Mouse (Mus musculus): Measurements from ENCODE around the gene Taok2.

Taok2 gene

DNA sequence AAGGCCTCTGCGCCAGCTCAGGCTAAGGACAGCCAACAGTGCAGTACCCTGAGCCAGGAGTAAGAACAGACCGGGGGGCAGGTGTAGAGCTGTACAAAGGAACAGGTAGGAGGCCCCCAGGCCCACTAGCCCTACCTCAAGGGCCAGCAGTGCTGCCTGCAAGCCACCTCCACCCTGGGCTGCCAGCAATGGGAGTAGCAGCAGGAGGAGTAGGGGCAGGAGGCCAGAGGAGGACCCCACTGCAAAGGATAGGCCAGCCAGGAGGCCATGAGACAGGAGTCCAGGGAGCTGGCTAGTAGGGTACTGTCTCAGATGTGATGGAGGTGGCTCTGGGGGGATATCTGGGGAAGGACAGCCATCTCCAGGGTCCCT lies 14.0 kb downstream of the Taok2 start:
- DNase-seq (ENCODE audit: low spot score): no peak

GRCm38 (mm10) chr7:126869780-126870519 lies 14.6 kb downstream of the Taok2 start:
- DNase-seq (ENCODE audit: low spot score): no peak

GRCm38 (mm10) chr7:126868003-126868402 lies 16.5 kb downstream of the Taok2 start:
- DNase-seq (ENCODE audit: low spot score): no peak

DNA sequence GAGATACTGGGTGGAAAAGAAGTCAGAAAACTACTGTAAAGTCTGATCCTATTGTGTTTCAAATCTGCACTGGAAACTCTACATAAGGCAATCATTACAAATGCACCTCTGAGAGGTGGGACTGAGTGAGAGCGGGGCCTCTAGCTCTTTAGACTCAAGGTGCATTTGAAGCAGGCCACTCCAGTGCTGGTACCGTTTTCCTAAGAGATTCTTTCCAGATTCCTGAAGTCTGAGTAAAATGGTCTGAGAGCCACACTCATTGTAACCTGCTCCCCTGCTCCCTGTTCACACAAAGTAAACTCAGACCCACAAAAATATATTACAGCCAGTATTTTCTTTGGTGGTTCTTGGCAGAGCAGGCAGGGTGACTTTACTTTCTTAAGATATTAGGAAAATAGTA lies 17.0 kb downstream of the Taok2 start:
- no peak for DNase-seq (ENCODE audit: low spot score)

DNA sequence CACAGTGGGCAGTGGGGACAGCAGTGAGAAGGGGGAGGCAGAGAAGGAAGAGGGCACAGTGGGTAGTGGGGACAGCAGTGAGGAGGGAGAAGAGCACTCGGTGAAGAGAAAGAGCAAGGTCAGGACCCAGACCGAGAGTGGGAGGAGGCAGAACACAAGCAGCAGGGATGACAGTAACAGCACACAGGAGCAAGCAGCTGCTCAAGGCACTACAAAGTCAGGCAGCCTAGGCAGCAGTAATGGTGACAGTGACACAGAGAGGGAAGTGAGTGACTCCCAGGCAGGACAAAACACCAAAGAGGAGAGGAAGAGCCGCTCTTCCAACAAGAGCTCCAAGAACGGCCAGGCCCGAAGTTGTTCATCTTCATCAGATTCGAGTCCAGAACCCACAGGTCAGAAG lies 20.7 kb downstream of the Taok2 start:
- no peak for DNase-seq (ENCODE audit: low spot score)

GRCm38 (mm10) chr7:126862147-126862784 lies 22.2 kb downstream of the Taok2 start, which contains the start of gene Ino80e:
Ino80e (minus strand) TSS chr7:126862377.
- peak; percentile 91 for DNase-seq (ENCODE audit: low spot score)

DNA sequence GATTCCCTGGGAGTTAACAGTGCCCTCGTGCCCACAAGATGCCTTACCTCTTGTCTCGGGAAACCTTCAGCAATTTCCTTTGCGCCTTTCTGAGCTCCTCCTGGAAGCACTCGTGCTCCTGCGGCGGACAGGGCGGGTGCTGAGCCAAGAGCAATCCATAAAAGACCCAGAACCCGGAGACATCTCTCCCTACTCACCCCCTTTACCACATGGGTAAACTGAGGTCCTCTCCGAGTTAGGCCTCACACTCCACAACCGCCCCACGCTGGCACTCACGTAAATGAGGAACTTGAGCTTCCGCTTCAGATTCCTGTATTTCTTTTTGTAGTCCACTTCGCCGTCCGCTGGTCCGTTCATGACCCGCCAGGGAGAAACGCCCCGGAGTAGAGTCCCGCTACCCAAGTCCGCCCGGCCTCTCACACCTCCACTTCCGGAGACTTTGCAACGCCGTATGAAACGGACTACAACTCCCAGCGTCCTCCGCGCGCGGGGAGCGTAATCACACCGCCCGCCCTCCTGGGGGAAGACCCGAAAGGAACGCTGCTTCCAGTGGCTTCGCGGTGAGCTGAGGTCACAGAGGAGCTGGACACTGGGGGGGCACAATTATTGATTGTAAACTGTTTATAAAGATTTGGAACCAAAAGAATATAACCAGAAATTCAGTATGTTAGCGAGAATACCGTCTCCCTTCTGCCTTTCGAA lies 22.9 kb downstream of the Taok2 start, which contains the start of gene Hirip3:
TSS of gene Hirip3 (plus strand) at position 544 of the 702 bp plus-strand sequence.
- DNase-seq (ENCODE audit: low spot score): peak; percentile 93

GRCm38 (mm10) chr7:126860987-126861386 lies 23.5 kb downstream of the Taok2 start:
- DNase-seq (ENCODE audit: low spot score): no peak

DNA sequence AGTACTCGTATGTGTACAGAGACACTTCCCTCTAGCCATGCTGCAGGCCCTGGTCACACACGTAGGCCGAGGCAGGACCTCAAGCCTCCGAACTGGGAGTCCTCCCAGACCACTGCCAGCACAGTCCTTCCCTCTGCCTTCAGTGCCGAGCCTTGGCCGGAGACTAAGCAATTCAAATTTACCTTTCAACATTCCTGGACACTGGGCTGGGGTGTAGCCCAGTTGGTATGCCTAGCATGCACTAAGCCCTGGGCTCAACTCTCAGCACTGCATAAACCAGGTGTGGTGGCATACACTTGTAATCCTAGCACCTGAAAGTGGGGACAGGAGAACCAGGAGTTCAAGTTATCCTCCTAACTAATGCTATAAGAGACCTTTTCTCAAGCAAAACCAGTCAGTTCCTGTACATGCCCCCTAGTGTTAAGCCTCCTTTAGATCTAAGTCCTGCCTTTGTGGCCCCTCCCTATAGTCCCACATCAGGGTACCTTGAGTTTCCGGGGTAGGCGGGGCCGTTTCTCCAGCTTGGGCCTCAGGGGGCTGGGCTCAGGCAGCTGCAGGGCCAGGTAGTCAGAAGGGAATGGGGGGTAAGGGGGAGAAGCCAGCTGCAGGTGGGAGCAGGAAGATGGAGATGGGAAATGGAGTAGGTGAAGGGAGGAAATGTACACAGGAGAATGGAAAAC lies 27.6 kb downstream of the Taok2 start:
- DNase-seq (ENCODE audit: low spot score): no peak

DNA sequence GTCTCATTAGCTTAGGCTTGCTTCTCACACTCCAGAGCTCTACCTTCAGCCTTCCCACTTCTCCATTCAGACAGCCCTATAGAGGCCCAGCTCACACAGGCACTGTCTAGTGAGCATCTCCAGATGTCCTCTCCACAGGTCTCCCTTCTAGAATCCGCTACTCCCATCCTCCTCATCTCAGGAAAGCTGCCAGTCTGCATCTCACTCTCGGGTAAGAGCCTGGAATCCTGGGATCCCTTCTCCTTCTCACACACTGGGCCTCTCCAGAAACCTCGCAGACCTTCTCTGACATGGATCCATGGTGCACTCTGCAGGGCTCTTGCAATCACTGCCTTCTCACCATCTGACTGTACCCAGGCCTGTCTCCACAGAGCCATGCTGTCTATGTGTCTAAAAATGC lies 28.9 kb downstream of the Taok2 start:
- no peak for DNase-seq (ENCODE audit: low spot score)

GRCm38 (mm10) chr7:126853454-126853853 lies 31.0 kb downstream of the Taok2 start:
- DNase-seq (ENCODE audit: low spot score): no peak

DNA sequence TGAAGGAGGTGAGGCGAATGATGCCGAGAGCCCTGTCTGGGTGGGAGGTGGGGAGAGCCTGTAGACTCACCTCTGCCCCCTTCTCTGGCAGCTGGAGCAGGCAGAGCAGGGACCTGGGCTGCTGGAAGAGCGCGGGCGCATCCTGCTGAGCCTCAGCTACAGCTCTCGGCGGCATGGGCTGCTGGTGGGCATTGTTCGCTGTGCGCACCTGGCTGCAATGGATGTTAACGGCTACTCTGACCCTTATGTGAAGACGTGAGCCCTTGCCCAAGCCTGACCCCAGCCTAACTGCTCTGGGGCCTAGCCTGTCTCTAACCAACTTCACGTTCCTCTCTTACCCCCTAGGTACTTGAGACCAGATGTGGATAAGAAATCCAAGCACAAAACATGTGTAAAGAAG lies 33.3 kb downstream of the Taok2 start:
- no peak for DNase-seq (ENCODE audit: low spot score)

DNA sequence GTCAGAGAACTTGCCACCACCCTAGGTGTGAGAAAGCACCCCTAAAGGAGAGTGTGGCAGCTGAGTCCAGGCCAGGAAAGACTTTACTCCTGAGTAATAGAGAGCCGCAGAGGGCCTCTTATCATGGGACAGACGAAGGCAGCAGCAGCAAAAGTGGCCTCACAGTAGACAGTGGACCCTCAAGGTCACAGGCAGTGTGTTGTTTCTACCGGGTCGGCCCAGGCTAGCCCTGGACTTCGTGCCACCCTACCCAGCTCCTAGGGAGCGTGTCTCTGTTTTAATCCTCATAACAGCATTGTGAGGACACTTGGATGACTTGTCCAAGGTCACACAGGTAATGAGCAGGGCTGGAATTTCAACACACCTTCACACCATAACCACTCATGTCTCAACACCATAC lies 34.3 kb downstream of the Taok2 start:
- no peak for DNase-seq (ENCODE audit: low spot score)

- DNase-seq (ENCODE audit: low spot score): no peak
These were observed 35.7 kb downstream of the Taok2 start for GRCm38 (mm10) chr7:126848794-126849193.

DNA sequence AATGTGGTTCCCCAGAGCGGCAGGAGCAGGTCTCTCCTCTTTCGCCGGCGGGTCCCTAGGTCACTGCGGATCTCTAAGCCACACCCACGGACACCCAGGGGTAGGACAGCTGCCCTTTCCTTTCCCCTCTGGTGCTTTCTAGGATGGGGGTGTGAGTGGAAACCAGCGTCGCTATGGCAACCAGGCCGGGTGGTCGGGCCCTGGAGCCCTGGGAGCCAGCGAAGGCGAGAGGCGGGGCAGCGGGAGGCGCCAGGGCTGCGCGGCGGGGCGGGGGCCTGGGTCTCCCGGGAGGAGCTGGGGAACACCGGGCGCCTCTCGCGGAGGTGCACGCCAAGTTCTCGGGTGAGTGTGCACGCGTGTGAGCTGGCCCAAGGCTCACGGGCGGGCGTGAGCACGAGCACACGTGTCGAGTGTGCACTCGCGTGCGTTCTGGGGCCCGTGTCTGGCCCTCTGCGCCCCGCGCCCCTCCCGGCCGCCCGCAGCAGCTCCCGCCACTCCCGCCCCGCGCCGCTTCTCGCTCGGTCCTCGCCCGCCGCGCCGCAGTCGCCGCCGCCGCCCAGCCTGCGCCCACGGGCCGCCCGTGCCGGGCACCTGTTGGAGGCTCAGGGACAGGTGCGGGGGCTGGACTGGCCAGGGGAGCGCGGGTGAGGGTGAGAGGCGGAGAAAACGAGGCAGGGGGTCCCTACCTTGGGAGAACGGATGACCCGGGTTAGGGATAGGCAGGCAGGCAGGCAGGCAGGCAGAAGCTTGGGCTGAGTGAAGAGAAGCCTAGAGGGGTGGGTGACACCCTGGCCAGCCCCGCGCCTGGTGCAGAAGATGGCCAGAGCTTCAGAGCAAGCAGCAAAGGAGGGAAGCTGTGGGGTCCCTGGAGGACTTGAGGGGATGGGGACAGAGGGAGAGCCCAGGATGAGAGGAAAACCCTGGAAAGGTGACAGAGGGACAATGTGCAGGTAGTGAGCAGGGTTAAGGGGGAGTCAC lies 36.8 kb downstream of the Taok2 start:
- DNase-seq (ENCODE audit: low spot score): peak; percentile 42

GRCm38 (mm10) chr7:126847116-126847420 lies 37.4 kb downstream of the Taok2 start, which contains the start of gene Doc2a:
Doc2a (plus strand) TSS chr7:126847416.
- no peak for DNase-seq (ENCODE audit: low spot score)

- no peak for DNase-seq (ENCODE audit: low spot score)
These were observed 39.0 kb downstream of the Taok2 start for GRCm38 (mm10) chr7:126845516-126845915.

DNA sequence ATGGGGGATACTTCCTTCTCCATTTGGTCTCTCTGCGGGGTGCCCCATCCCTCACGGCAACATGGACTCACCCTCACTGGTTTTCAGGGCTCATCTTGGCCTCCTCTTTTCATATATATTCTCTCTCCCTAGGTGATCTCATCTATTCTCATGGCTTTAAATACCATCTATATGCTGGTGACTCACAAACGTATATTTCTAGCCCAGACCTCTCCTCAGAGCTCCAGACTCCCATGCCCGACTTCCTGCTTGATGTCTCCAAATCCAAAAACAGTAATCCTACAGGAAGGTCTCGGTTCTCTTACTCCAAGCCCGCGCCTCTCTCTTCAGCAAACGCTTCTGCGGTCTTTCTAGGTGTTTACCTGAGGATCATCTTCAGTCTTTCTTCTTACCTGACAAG lies 41.2 kb downstream of the Taok2 start:
- no peak for DNase-seq (ENCODE audit: low spot score)

GRCm38 (mm10) chr7:126833294-126833693 lies 51.2 kb downstream of the Taok2 start:
- no peak for DNase-seq (ENCODE audit: low spot score)

DNA sequence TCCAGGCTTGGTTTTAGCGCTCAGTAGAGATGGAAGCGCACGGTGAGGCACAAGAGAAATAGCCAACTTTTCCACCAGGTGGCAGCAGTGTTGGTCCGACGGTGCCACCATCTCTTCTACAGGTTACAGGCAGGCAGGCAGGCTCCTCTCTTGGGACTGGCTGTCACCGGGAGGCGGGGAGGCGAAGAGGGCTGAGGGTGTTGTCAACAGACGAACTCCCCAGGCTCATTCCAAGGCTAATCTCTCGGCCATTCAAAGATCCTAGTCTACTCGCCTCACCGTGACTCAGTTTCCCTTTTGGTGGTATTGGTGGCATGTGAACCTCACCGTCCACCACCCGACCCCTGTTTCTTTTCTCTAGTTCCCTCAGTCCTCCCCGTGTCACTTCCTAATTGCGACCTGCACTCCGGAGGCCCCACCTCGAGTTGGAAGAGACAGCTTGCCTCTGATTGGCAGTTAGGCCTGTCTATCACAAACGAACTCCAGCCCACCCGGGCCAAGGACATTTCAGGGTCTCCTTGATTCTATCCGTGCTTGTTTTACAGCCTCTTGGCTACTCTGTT lies 52.4 kb downstream of the Taok2 start:
- peak; percentile 69 for DNase-seq (ENCODE audit: low spot score)

DNA sequence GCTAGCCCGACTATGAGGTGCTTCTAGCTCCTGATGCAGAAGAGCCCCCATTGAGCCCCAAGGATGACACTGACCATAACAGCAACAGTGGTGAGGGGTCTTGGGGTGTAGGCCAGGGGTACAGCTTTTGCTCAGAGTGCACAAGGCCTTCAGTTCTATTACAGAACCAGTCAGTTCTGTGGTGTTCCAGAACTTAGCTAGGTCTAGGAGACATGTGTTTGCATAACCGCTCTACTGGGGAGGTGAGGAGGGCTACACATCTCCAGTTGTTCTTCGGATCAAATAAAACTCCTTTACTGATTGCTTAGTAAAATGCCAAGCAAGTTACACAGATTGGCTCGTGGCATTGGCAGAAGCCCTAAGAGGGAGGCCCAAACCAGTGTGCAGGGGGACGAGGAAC lies 53.0 kb downstream of the Taok2 start, which contains the start of gene 4930451I11Rik:
TSS of gene 4930451I11Rik (minus strand) at position 101 of the 400 bp plus-strand sequence.
- no peak for DNase-seq (ENCODE audit: low spot score)
